Mouse (Mus musculus) cerebral cortex, adult 2 months (tissue): ENCODE measurements around the gene Snip1.

ENCODE experiments used
- WGBS: fragments of 180-500 bp; shearing (Covaris S2); methylation state at CpG from one replicate; pipeline ENCODE4 v1.1.7; 2018; 5-methylcytosine and 5-hydroxymethylcytosine counted together

The Snip1 gene

DNA sequence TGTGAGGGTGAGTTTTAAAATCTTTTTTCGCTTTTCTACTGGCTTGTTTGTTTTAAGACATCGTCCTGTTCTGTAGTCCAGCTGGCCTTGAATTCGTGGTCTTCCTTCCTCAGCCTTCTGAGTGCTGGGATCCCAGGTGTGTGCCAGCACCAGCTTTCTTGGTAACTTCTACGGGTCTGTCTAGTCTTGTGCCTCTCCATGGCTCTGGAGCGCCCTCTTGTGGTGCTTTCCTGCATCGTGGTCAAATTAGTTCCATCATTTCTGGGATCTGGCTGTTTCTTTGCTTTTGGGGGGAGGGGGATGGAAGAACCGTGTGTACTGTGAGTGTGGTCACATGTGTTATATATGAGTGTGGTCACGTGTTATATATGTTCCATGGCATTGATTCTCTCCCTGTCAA lies 33.0 kb downstream of the Snip1 start:
- WGBS, result 9% methylated on average over 8 of the region's 8 CpGs

DNA sequence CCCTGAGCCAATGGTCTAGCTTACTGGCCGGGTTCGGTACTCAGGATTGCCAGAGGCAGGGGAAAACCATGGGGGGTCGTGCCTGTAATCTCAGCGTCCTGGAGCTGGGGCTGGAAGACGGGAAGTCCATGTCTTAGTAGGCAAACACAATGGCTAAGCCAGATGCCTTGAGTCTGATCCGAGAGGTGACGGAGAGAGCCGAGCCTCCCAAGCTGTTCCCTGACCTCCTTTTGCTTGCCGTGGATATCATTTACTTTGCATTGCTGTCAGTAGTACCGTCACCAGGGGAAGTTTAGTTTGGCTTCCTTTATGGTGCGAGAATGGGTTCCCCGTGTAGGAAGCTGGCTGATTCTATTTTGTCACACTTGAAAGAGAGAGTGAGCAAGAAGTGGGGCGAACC lies 34.9 kb downstream of the Snip1 start:
- WGBS, result 42% methylated on average over 13 of the region's 13 CpGs

DNA sequence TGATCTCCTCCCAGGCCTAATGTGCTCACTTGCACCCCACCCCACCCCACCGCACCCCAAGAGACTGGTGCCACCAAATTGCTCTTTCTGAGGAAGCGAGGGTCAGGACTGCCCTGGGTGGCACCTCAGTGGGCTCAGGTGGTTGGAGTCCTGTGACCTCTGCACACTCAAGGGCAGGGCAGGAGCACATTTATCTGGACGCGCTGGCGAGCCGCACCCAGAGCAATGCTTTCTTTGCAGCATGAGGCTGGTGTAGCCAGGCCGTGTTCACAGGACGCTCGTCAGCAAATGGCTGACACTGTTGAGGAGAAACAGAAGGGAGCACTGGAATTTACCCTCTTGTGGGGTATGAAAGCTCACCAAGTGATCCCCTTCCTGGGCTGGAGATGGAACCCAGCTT lies 38.9 kb downstream of the Snip1 start:
- 94% methylated on average over 9 of the region's 9 CpGs for WGBS

DNA sequence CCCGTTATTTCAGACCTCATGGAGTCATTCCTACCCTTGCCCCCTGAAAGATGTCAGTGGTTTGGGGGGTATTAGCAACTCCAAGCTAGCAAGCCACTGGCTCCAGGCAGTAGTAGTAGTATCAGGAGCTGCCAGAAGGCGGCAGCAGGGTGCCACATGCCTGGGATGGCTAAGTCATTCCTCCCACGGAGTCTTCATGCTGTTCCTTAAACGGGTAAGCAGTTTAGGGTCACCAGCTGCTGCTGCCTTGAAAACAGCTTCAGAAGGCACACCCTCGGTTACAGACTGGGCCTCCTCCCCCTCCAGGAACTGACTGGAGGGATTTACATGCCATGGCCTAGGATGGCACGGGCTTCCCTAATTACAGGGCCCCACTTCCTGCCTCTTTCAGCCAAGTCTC lies 48.2 kb downstream of the Snip1 start:
- 5% methylated on average over 6 of the region's 6 CpGs for WGBS

DNA sequence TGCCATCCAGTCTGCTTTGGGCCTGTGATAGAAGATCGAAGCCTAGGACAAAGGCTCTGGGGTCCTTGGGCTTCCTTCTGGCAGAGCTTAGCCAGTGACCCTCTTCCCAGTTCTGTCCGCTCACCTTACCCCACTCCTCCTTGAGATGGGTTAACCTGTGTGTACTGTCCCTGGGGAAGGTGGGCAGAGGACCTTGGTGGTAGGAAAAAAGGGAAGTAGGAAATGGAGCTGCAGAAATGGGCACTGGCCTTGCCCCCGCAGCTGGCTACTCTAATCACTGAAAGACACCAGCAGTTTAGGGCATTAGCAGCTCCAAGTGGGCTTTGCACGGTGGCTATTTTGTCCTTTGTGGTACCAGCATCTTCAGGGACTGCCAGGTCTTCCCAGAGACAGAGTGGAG lies 48.6 kb downstream of the Snip1 start:
- 75% methylated on average over 4 of the region's 4 CpGs for WGBS

DNA sequence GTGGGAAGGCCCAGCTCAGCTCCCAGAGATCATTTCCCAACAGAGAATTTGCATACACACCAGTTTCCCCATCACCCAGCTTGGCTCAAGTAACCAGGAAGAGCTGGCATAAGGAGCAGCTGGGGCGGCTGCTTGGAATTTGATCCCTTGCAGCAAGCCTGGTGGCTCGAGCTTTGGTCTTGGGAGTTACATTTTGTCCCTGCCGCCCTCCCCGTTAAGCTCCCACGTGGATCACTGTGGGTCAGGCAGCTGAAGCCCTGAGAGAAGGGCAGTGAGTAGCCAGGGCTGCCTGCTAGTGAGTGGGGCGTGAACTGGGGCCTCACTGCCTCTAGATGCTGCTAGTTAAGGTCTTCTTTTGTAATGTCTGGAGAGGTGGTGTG lies 49.2 kb downstream of the Snip1 start:
- WGBS, result 34% methylated on average over 6 of the region's 6 CpGs

GRCm38 (mm10) chr4:125116090-125116861 lies 49.8 kb downstream of the Snip1 start:
- WGBS, result 34% methylated on average over 9 of the region's 9 CpGs

DNA sequence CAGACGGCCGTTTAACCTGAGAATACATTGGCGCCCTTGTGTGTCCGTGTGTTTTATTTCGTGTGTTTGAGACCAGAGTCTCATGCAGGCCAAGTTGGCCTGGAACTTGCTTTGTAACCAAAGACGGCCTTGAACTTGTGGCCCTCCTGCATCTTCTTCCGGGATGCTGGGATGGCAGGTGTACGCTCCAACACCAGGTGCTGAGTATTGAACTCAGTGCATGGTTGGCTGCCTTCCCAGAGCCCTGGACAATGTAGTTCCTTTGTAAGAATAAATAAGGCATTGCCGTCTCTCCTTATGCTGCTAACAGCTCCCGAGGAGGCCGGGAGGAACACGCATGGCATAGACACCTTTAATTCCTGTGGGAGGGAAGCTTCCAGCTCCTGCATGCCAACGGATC lies 50.5 kb downstream of the Snip1 start:
- 43% methylated on average over 13 of the region's 13 CpGs for WGBS

DNA sequence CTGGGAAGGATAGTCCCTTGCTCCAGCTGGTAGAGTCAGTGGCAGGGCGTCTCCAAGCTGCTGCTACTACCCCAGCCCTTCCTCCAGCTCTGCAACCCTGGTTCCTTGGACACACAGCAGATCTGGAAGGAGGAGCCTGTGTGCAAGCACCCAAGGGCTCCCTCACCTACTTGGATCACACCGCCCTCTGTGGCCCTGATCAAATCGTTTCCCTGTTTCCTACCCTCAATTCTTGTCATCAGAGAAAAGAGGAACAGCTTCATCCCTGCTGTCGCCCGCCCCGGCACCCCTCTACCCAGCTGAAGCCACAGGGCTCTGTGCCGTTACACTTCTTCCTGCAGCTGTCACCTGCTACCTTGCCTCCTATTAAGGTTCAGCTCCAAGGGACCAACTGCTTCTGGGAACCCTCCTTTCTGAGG lies 51.4 kb downstream of the Snip1 start:
- 84% methylated on average over 7 of the region's 7 CpGs for WGBS

DNA sequence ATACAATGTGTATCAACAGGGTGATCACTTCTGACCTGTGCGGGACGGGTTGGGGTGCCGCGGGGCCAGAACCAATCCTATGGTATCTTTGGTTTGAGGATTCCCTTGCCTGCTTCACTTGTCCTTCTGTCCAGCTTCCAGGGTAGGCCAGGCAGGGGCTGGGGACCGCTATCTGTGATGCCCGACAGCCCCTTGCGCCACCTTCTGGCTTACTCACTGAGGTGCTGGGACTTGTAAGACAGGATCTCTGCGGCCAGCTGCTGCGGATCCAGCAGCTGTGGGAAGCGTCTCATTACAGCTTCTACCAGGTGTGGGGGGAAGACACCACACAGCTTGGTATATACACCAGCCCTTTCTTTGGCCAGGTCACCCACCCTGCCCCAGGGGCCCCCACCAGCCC lies 52.6 kb downstream of the Snip1 start:
- WGBS, result 51% methylated on average over 10 of the region's 10 CpGs

DNA sequence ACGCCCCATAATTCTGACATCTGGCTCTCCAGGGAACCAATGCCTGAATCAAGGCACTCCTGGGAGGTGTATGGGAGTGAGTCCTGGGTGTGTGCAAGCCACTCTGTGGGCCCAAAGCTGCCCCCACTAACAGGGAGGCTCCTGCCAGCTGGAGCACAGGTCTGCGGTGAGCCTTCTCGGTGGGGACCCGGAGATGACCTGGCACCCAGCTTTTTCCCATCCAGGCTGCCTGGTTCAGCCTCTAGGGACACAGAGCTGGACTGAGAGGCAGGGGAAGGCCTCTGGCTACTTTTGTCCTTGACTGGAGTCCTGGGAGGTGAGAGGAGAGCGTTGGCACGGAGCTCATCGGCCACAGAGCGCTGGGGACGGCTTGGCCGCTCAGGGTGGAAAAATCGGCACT lies 53.2 kb downstream of the Snip1 start:
- 96% methylated on average over 11 of the region's 11 CpGs for WGBS

DNA sequence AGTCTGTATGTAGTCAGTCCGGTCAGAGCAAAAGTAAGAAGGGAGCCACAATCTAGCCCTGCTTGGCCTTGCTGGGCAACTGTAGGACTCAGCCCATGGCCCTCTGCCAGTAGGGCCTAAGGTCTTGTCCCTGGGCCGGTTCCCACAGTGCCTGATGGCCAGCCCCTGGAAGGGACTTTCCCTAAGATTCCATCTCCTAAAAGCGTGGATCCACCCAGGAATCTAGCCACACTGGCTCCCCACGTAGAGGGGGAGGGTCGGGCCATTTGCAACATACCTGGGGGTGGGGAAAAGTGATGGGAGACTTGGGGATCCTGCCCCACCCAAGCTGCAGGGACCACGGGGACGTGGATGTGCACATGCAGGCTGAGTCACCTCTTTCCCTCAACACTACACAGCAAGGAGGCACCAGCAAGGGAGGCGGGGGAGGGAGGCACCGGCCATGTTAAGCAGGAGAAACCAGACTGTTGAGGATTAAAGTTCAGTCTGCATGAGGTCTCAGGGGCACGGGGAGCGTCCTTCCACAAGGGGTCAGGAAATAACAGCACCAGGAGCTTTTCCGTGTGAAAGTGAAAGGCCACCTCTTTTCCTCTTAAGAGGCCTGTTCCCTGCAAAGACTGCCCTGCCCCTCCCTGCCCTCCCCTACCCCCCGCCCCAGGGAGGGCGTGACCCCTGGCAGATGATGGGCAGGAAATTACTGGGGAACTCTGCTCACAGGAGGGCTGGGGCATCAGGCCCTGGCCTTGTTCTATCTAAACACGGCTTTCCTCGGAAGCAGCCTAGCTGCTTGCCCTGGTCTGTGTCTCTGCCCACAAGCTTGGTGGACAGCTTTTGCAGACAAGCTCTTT lies 56.2 kb downstream of the Snip1 start:
- WGBS, result 49% methylated on average over 16 of the region's 16 CpGs

DNA sequence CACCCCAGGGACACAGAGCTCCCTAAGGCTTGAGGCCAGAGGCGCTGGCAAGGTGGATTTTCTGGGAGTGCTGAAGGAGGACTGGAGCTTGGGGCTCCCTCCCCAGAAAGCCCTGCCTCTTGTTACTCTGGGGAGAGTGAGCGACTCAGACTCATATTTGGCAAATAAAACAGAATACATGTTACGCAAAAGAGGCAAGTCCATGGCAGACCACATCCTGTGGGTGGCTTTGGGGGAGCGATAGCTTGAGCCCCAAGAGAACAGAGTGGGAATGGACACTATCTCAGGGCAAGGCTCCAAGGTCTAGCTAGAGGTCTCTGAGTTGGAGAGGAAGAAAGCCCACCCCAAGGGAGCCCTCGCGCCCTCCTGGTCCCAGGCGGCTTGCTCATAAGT lies 56.8 kb downstream of the Snip1 start:
- WGBS, result 85% methylated on average over 7 of the region's 7 CpGs
